Mouse (Mus musculus) cerebellum, postnatal 25 days (tissue): ENCODE measurements at regions not wholly inside any gene's neighbourhood (a gene's known extent, or its start where the extent isn't known, plus 50 kb on each side); places are given as distances from the start of the nearest gene placed in this dataset.
A peak's percentile ranks its signal among the peaks of the same experiment; 100 is the strongest.
"Not testable (repeated sequence)": the region's sequence is repeated elsewhere in the genome, so short reads cannot be mapped to it uniquely, and the experiment has no call there.

Experiments used
- DNase-seq, 2 experiments: peaks; one replicate each; pipeline ENCODE4 v3.0.0; 2021; ENCODE audit warnings: mixed read lengths in 2 of 2

GRCm38 (mm10) chr16:56323828-56324227 is 119.7 kb downstream of the Impg2 start:
- not testable (repeated sequence) for DNase-seq

GRCm38 (mm10) chr16:56349415-56349814 is 128.3 kb upstream of the Abi3bp start:
- DNase-seq, result no peak

- no peak for DNase-seq
Measured at GRCm38 (mm10) chr16:56352888-56353287, 124.8 kb upstream of the Abi3bp start.

- DNase-seq, result no peak
Measured at GRCm38 (mm10) chr16:56359101-56359500, 118.6 kb upstream of the Abi3bp start.

GRCm38 (mm10) chr16:56360992-56361391 is 116.7 kb upstream of the Abi3bp start:
- peak; percentile 12 to 22 for DNase-seq

- DNase-seq, result peak in 1 of 2 experiments; percentile 23
Measured at GRCm38 (mm10) chr16:56378356-56378755, 99.3 kb upstream of the Abi3bp start.

GRCm38 (mm10) chr16:56380680-56381079 is 97.0 kb upstream of the Abi3bp start:
- DNase-seq, result no peak

GRCm38 (mm10) chr16:56386539-56386938 is 91.1 kb upstream of the Abi3bp start:
- DNase-seq, result no peak

GRCm38 (mm10) chr16:56392843-56393242 is 84.8 kb upstream of the Abi3bp start:
- no peak for DNase-seq

- no peak for DNase-seq
Measured at GRCm38 (mm10) chr16:56396586-56396985, 81.1 kb upstream of the Abi3bp start.

GRCm38 (mm10) chr16:56399541-56399940 is 78.1 kb upstream of the Abi3bp start:
- no peak for DNase-seq

- peak; percentile 14 to 39 for DNase-seq
Measured at GRCm38 (mm10) chr16:56423761-56424160, 53.9 kb upstream of the Abi3bp start.
